Mouse (Mus musculus): ENCODE measurements around the gene Spred2. TPM values are rescaled to one million over a fixed set of nuclear protein-coding genes. Genes with fewer than 3 reads are reported as not detected.

Spred2 gene
- 4.4 to 10.0 TPM (median 6.4 TPM) in 3 replicates for total RNA-seq (2017)

- peak; percentile 60 for ATAC-seq (replicated peaks; ENCODE audit: insufficient number of reproducible peaks, low FRiP score, low TSS enrichment, poor library complexity, severe bottlenecking)
Observed at GRCm38 (mm10) chr11:19923888-19924756, at the start of gene Spred2. Gene Spred2 (plus strand): TSS chr11:19924375.

DNA sequence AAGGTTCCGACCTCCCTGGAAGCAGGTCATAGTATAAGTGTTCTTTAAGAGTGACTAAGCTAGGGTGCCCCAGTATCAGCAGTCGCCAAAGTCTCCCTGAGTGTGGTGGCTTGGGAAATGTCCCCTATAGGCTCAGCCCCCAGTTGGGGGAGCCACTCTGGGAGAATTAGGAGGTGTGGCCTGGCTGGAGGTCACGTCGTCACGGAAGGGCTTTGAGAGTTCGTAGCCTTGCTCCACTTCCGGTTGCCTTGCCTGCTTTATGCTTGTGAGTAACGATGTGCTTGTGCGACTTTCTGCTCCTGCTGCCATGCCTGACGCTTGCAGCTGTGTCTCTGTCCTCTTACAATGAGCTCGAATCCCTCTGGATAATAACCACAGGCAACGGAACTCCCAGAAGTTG, 48.6 kb upstream of the Spred2 start:
- ATAC-seq (replicated peaks; ENCODE audit: insufficient number of reproducible peaks, low FRiP score, low TSS enrichment, poor library complexity, severe bottlenecking), result no peak

- no peak for ATAC-seq (replicated peaks; ENCODE audit: insufficient number of reproducible peaks, low FRiP score, low TSS enrichment, poor library complexity, severe bottlenecking)
Observed at GRCm38 (mm10) chr11:19875964-19876363, 48.2 kb upstream of the Spred2 start.

GRCm38 (mm10) chr11:19877239-19877915, 46.8 kb upstream of the Spred2 start:
- no peak for ATAC-seq (replicated peaks; ENCODE audit: insufficient number of reproducible peaks, low FRiP score, low TSS enrichment, poor library complexity, severe bottlenecking)

DNA sequence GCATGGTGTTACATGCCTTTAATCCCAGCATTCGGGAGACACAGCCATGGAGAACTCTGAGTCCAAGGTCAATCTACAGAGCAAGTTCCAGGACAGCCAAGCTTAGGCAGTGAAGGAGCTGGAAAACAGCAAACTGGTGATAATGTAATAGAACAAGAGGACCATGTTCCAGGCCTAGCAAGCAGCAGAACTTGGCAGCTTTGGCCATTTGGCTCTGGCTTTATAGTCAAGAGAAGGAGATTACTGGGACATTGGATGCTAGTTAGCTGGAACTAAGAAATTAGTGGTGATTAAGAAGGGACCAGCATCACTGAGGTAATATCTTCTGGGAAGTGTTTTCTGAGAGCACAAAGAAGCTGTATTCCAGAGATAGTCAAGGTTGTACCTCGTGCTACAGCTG, 42.8 kb upstream of the Spred2 start:
- ATAC-seq (replicated peaks; ENCODE audit: insufficient number of reproducible peaks, low FRiP score, low TSS enrichment, poor library complexity, severe bottlenecking), result no peak

DNA sequence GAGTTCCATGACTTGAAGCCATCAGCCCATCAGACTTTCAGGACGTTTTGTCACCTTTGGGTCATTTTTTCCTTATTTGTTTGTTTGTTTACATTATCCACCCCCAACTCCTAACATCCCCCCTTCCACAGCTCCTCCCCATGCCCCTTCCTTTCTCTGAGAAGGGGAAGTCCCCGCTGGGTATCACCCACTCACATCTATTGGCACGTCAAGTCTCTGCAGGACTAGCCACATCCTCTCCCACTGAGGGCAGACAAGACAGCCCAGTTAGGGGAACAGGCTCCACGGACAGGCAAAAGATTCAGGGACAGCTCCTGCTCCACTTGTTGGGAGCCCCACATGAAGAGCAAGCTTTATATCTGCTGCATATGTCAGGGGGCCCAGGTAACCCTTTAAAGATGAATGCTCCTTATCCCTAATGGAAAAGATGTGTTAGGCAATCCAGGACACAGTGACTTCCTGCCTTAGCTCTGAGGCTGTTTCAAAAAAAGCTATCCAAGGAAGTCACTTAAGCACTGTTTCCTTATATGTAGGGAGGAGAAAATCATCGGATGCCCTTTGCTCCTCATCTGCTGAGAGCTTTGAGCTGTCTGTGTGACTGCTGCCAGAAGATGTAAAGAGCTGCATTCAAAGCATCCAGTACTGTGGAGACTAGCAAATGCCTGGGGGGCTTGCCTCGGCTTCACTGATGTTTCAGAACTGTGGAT, 33.3 kb upstream of the Spred2 start:
- ATAC-seq (replicated peaks; ENCODE audit: insufficient number of reproducible peaks, low FRiP score, low TSS enrichment, poor library complexity, severe bottlenecking), result no peak

DNA sequence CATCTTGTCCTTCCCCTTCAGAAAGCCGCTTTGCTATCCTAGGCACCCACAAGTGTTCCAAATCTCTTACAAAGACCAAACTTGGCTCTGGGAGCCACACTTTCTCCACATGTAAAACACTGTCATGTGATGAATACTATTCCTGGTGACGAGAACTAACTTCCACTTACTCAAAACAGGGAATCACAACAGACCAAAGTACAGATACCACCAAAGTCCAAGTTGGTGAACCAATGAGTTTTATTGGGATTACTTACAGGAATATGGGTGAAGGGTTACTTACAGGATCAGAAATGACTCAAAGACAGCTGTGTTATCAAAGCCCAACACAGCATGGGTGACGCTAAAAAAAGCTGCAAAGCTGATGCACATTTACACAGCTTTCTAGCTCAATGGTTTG, 30.9 kb upstream of the Spred2 start:
- no peak for ATAC-seq (replicated peaks; ENCODE audit: insufficient number of reproducible peaks, low FRiP score, low TSS enrichment, poor library complexity, severe bottlenecking)

- no peak for ATAC-seq (replicated peaks; ENCODE audit: insufficient number of reproducible peaks, low FRiP score, low TSS enrichment, poor library complexity, severe bottlenecking)
Observed at GRCm38 (mm10) chr11:19899621-19900020, 24.6 kb upstream of the Spred2 start.

DNA sequence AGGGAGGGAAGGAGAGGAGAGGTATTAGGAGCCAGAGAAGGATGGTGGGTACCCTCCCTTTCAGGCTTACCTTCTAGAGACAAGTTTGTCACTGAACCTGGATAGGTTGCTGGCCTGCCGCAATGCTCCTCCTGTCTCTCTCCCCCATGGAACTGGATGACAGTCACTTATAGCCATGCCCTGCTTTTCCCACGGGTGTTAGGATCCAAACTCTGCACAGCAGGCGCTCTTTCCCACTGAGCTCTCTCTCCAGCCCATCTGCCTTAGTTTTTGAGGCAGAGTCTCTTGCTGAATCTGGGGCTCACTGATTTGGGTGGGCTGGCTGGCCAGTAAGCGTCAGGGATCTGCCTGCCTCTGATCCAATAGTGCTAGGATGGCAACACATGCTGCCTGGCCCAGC, 23.5 kb upstream of the Spred2 start:
- no peak for ATAC-seq (replicated peaks; ENCODE audit: insufficient number of reproducible peaks, low FRiP score, low TSS enrichment, poor library complexity, severe bottlenecking)

DNA sequence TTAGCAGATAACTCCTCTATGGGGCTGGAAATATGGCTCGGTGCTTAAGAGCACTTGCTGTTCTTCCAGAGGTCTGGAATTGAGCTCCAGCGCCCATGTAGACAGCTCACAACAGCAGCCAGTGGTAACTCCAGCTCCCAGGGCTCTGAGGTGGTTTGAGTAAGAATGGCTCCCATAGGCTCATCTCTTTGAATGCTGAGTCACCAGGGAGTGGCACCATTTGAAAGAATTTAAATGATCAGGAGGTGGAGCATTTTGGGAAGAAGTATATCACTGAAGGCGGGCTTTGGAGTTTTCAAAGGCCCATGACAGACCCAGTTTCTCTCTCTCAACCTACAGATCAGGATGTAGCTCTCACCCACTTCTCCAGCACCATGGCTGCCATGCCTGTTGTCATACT, 13.0 kb upstream of the Spred2 start:
- ATAC-seq (replicated peaks; ENCODE audit: insufficient number of reproducible peaks, low FRiP score, low TSS enrichment, poor library complexity, severe bottlenecking), result no peak

DNA sequence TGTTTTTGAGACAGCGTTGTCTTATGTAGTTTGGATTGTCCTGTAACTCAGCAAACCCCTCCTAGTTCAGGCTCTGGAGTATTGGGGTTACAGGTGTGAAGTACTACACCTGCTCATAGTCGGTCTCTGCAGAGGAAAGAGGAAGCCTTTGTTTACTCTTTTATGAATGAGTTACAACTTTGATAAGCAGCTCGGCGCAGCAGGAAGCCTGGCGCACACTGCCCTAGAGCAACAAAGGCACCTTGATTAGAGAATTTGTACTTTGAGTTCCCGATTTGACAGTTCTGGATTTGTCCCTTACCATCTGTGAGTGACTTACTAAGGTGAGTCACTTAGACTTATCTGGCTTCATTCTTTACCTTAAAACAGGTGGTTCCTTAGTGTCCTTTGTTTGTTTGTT, 12.0 kb upstream of the Spred2 start:
- no peak for ATAC-seq (replicated peaks; ENCODE audit: insufficient number of reproducible peaks, low FRiP score, low TSS enrichment, poor library complexity, severe bottlenecking)

- ATAC-seq (replicated peaks; ENCODE audit: insufficient number of reproducible peaks, low FRiP score, low TSS enrichment, poor library complexity, severe bottlenecking), result no peak
Observed at GRCm38 (mm10) chr11:19912661-19913060, 11.5 kb upstream of the Spred2 start.

- ATAC-seq (replicated peaks; ENCODE audit: insufficient number of reproducible peaks, low FRiP score, low TSS enrichment, poor library complexity, severe bottlenecking), result no peak
Observed at GRCm38 (mm10) chr11:19913761-19914160, 10.4 kb upstream of the Spred2 start.

GRCm38 (mm10) chr11:19917381-19918245, 6.6 kb upstream of the Spred2 start:
- ATAC-seq (replicated peaks; ENCODE audit: insufficient number of reproducible peaks, low FRiP score, low TSS enrichment, poor library complexity, severe bottlenecking), result no peak

DNA sequence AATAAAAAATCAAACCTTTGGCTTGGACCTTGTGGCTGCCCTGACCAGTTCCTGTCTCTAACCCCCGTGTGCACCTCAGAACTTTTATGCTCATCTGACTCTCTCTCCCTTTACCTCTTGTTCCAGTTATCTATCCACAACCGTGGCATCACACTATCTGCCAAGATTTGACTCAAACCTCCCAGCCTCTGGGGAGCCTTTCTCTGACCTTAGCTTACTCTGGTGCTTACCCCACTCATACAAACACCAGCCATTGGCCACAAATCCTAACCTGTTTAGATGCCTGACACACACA, 6.0 kb upstream of the Spred2 start:
- ATAC-seq (replicated peaks; ENCODE audit: insufficient number of reproducible peaks, low FRiP score, low TSS enrichment, poor library complexity, severe bottlenecking), result no peak

- no peak for ATAC-seq (replicated peaks; ENCODE audit: insufficient number of reproducible peaks, low FRiP score, low TSS enrichment, poor library complexity, severe bottlenecking)
Observed at GRCm38 (mm10) chr11:19919460-19919784, 4.8 kb upstream of the Spred2 start.

DNA sequence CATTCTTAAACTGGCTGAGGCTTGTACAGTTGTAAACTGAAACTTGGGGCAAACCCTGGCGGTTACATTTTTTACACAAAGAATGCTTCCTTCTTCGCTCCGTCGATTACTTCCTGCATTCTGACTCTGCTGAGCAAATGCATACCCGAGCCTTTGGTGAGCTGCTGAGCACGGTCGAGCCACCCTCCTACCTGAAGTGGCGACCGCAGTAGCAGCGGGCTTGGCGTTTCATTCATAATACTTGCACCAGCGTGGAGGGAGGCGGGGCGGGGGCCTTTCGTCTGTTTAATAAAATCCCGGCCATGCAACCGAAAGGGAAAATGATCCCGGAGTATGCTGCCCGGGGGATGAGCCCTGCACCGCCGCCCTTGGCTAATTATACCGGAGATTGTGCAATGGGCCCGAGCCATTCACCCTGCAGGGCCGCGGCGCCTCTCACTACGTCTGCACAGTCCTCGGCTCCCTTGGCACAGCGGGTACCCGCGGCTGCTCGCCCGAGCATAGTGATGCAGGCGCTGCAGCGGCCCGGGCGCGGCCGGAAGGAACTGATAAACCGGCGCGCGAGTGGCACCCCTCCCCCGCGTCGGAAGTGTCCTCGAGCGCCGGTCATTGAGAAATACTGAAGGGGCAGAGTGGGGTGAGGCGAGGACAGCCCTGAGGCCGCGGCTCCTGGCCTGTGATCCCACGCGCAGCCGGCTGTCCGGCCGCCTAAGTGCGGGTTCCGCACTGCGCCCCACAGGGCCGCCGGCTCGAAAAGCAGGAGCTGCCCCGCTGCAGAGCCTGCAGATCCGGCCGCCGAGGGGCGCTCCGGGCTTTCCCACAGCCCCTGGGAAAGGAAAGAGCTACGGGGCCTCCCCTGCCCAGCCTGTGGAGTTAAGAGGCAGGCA, 4.1 kb upstream of the Spred2 start:
- peak; percentile 57 for ATAC-seq (replicated peaks; ENCODE audit: insufficient number of reproducible peaks, low FRiP score, low TSS enrichment, poor library complexity, severe bottlenecking)

DNA sequence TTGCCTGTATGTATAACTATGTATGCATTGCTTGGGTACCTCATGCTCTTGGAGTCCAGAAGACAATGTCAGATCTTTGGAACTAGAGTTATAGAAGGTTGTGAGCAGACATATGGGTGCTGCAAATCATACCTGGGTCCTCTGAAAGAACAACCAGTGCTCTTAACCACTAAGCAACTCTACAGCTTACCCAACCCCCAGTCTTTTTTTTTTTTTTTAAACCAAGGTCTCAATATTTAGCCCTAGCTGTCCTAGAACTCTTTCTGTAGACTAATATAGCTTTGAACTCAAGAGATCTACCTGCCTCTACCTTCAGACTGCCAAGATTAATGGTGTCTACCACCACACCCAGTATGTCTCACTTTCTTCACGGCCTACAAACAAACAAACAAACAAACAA, 2.5 kb upstream of the Spred2 start:
- ATAC-seq (replicated peaks; ENCODE audit: insufficient number of reproducible peaks, low FRiP score, low TSS enrichment, poor library complexity, severe bottlenecking), result no peak
